Mouse (Mus musculus): ENCODE measurements around the gene Commd1. TPM values are rescaled to one million over a fixed set of nuclear protein-coding genes. Genes with fewer than 3 reads are reported as not detected.

The Commd1 gene
- polyA plus RNA-seq, 1 experiment: not detected

GRCm38 (mm10) chr11:22891876-22892275 lies 90.3 kb downstream of the Commd1 start:
- H3K4me3 ChIP-seq (ENCODE audit: insufficient read depth, low read depth, low read length): no peak overlapping the region
- TF ChIP-seq POLR2A (IDR thresholded peaks at IDR 0.05; ENCODE audit: insufficient read depth, low read depth, low read length) (no peak), CTCF (IDR thresholded peaks at IDR 0.05; ENCODE audit: insufficient read depth, low read depth, low read length) (no peak)
- no peaks in the 10 kb centered on the region for H3K4me1 ChIP-seq (ENCODE audit: control insufficient read depth, insufficient read depth, low read length)
- H3K27ac ChIP-seq (ENCODE audit: insufficient read depth, low read depth, low read length): no peak overlapping the region
- 94% methylated on average over 7 of the region's 7 CpGs for WGBS

- no peak overlapping the region for H3K27ac ChIP-seq (ENCODE audit: insufficient read depth, low read depth, low read length)
- 80% methylated on average over 9 of the region's 9 CpGs for WGBS
- no peak overlapping the region for H3K4me3 ChIP-seq (ENCODE audit: insufficient read depth, low read depth, low read length)
- H3K4me1 ChIP-seq (ENCODE audit: control insufficient read depth, insufficient read depth, low read length): no peaks in the 10 kb centered on the region
- TF ChIP-seq POLR2A (IDR thresholded peaks at IDR 0.05; ENCODE audit: insufficient read depth, low read depth, low read length): no peak
- no peak for TF ChIP-seq CTCF (IDR thresholded peaks at IDR 0.05; ENCODE audit: insufficient read depth, low read depth, low read length)
Measured at GRCm38 (mm10) chr11:22891242-22891641, 90.9 kb downstream of the Commd1 start.

DNA sequence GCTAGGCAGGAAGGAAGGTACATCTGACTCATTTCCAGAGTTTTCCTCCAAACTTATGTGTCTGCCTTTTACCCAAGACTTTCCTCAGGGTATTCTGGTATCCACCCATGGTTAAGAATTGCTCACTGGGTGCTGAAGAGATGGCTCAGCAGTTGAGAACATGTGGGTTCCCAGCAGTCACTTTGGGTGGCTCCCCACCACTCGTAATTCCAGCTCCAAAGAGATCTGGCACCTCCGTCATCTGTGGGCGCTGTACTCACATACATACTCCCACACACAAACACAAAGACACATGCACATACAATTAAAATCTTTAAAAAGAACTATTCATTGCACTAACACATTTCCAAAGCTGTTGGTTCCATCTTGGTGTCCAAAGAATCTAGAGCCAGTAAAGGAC lies 93.0 kb downstream of the Commd1 start:
- Histone ChIP-seq H3K27ac (ENCODE audit: insufficient read depth, low read depth, low read length) (no peak overlapping the region), H3K4me1 (ENCODE audit: control insufficient read depth, insufficient read depth, low read length) (no peaks in the 10 kb centered on the region), H3K4me3 (ENCODE audit: insufficient read depth, low read depth, low read length) (no peak overlapping the region)
- 76% methylated on average over 3 of the region's 3 CpGs for WGBS
- TF ChIP-seq CTCF (IDR thresholded peaks at IDR 0.05; ENCODE audit: insufficient read depth, low read depth, low read length): no peak
- TF ChIP-seq POLR2A (IDR thresholded peaks at IDR 0.05; ENCODE audit: insufficient read depth, low read depth, low read length): no peak

DNA sequence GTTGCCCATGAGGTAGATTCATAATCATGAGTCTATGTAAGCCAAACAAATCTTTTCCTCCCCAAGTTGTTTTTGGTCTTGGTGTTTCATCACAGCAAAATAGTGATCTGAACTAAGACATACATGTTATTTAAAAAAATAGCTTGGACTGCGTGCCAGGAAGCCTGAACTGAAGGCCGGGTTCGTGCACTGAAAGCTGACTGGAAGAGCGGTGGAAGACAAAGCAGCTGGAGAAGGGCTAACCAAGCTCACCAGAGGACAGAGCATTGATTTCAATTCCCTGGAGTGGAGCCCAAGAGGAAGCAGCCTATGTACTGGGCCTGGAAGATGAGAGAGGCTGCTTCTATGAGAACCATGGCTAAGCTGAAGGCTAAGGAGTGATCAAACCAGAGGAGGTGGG lies 95.2 kb downstream of the Commd1 start:
- 86% methylated on average over 4 of the region's 4 CpGs for WGBS
- Histone ChIP-seq H3K4me1 (ENCODE audit: control insufficient read depth, insufficient read depth, low read length) (no peaks in the 10 kb centered on the region), H3K4me3 (ENCODE audit: insufficient read depth, low read depth, low read length) (no peak overlapping the region), H3K27ac (ENCODE audit: insufficient read depth, low read depth, low read length) (no peak overlapping the region)
- no peak for TF ChIP-seq POLR2A (IDR thresholded peaks at IDR 0.05; ENCODE audit: insufficient read depth, low read depth, low read length)
- no peak for TF ChIP-seq CTCF (IDR thresholded peaks at IDR 0.05; ENCODE audit: insufficient read depth, low read depth, low read length)

GRCm38 (mm10) chr11:22885350-22885749 lies 96.8 kb downstream of the Commd1 start:
- Histone ChIP-seq H3K27ac (ENCODE audit: insufficient read depth, low read depth, low read length) (no peak overlapping the region), H3K4me3 (ENCODE audit: insufficient read depth, low read depth, low read length) (no peak overlapping the region), H3K4me1 (ENCODE audit: control insufficient read depth, insufficient read depth, low read length) (no peaks in the 10 kb centered on the region)
- TF ChIP-seq CTCF (IDR thresholded peaks at IDR 0.05; ENCODE audit: insufficient read depth, low read depth, low read length) (no peak), POLR2A (IDR thresholded peaks at IDR 0.05; ENCODE audit: insufficient read depth, low read depth, low read length) (no peak)
- 100% methylated on average over 1 of the region's 1 CpGs for WGBS

- TF ChIP-seq POLR2A (IDR thresholded peaks at IDR 0.05; ENCODE audit: insufficient read depth, low read depth, low read length) (no peak), CTCF (IDR thresholded peaks at IDR 0.05; ENCODE audit: insufficient read depth, low read depth, low read length) (no peak)
- Histone ChIP-seq H3K4me1 (ENCODE audit: control insufficient read depth, insufficient read depth, low read length) (no peaks in the 10 kb centered on the region), H3K4me3 (ENCODE audit: insufficient read depth, low read depth, low read length) (no peak overlapping the region), H3K27ac (ENCODE audit: insufficient read depth, low read depth, low read length) (no peak overlapping the region)
- 89% methylated on average over 2 of the region's 2 CpGs for WGBS
Measured at GRCm38 (mm10) chr11:22883676-22884075, 98.5 kb downstream of the Commd1 start.

DNA sequence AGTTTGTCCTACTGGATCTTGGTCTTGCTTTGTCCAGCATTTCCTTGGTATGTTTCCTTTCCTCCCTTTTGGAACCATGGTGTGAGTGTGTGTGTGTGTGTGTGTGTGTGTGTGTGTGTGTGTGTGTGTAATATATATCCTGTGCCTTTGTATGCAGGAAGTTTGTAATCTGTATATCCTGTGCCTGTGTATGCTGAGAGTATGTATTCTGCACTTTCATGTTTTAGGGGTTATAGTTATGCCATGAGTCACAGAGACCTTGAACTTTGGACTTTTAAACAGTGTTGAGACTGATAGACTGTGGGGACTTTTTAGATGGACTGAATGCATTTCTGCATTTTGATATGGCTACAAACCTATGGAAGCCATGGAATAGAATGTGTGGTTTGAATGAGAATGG lies 99.3 kb downstream of the Commd1 start:
- TF ChIP-seq CTCF (IDR thresholded peaks at IDR 0.05; ENCODE audit: insufficient read depth, low read depth, low read length) (no peak), POLR2A (IDR thresholded peaks at IDR 0.05; ENCODE audit: insufficient read depth, low read depth, low read length) (no peak)
- no peak overlapping the region for H3K27ac ChIP-seq (ENCODE audit: insufficient read depth, low read depth, low read length)
- no peak overlapping the region for H3K4me3 ChIP-seq (ENCODE audit: insufficient read depth, low read depth, low read length)
- H3K4me1 ChIP-seq (ENCODE audit: control insufficient read depth, insufficient read depth, low read length): no peaks in the 10 kb centered on the region

DNA sequence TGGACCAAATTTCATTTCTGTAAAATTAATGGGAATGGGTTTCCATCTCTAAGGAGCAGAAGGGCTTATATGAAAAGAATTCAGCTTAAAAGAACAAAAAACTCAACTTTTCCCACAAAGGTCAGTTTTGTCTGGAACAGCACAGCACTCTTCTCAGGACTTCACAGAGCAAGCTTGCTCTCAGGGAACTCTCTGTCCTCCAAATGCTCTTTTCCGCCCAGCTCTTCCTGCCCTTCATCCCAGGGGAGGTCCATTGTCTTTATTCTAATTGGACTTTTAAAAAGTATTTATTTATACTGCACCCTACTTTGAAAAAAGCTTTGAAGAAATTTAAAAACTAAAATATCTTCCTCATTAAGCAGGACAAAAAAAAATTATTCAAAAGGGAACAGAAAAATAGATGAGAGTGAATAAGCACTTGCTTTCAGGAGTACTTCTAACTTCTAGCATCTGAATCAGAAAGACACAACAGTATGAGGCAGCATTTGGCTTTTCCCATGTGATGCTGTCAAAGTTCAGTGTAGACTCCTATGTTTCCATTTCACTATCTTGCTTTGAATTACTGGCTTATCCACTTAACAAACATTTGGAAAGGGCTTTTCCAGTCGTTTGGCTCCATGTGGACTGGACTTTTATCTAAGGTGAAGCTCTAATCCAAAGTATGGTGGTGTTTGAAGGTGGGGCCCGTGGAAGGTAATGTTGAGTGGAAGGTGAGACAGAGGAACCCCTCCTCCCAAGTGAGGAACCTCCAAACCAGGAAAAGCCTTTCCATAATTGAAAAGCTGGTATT lies 101.6 kb downstream of the Commd1 start:
- TF ChIP-seq CTCF (IDR thresholded peaks at IDR 0.05; ENCODE audit: insufficient read depth, low read depth, low read length) (no peak), POLR2A (IDR thresholded peaks at IDR 0.05; ENCODE audit: insufficient read depth, low read depth, low read length) (no peak)
- 71% methylated on average over 3 of the region's 3 CpGs for WGBS
- no peak overlapping the region for H3K4me3 ChIP-seq (ENCODE audit: insufficient read depth, low read depth, low read length)
- no peaks in the 10 kb centered on the region for H3K4me1 ChIP-seq (ENCODE audit: control insufficient read depth, insufficient read depth, low read length)
- no peak overlapping the region for H3K27ac ChIP-seq (ENCODE audit: insufficient read depth, low read depth, low read length)

DNA sequence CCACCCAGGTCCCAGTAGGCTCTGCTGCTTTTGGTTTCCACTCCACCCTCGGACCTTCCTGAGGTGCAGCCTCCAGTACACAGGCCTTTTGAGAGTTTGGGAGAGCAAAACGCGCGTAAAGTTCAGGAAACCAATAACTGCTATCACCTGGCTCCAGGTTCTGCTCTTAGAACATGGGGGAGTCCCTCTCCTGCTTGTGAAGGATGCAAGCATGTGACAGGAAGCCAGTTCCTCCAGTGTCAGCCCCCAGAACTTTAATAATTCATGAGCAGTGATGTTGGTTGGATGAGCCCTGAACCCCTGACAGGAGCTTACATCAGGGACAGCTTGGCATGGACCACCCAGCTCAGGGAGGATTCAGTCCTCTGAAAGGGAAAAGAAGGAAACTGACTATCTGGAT lies 102.5 kb downstream of the Commd1 start:
- WGBS: 97% methylated on average over 4 of the region's 4 CpGs
- no peak overlapping the region for H3K4me3 ChIP-seq (ENCODE audit: insufficient read depth, low read depth, low read length)
- H3K4me1 ChIP-seq (ENCODE audit: control insufficient read depth, insufficient read depth, low read length): peaks cover 3% of the 10 kb centered on the region
- no peak overlapping the region for H3K27ac ChIP-seq (ENCODE audit: insufficient read depth, low read depth, low read length)
- no peak for TF ChIP-seq POLR2A (IDR thresholded peaks at IDR 0.05; ENCODE audit: insufficient read depth, low read depth, low read length)
- TF ChIP-seq CTCF (IDR thresholded peaks at IDR 0.05; ENCODE audit: insufficient read depth, low read depth, low read length): no peak

Measured in olfactory bulb, adult 2 months (tissue).